Mouse (Mus musculus): ENCODE measurements at regions not wholly inside any gene's neighbourhood (a gene's known extent, or its start where the extent isn't known, plus 50 kb on each side); places are given as distances from the start of the nearest gene placed in this dataset.

- Histone ChIP-seq H3K9me3 (replicated peaks) (no peaks in the 10 kb centered on the region), H3K27me3 (ENCODE audit: insufficient read depth, low read length) (peaks cover 24% of the 10 kb centered on the region), H3K4me1 (ENCODE audit: insufficient read depth, low read depth, low read length) (no peaks in the 10 kb centered on the region; the same call in 1 of the 2 replicates), H3K36me3 (replicated peaks) (no peaks in the 10 kb centered on the region), H3K4me3 (ENCODE audit: low read depth, low read length) (no peak overlapping the region)
- TF ChIP-seq TAL1 (conservative IDR thresholded peaks at IDR 0.05; ENCODE audit: low read depth, low read length): no peak
- TF ChIP-seq CTCF (IDR thresholded peaks at IDR 0.05; ENCODE audit: low read depth, low read length): no peak
- TF ChIP-seq POLR2AphosphoS5 (IDR thresholded peaks at IDR 0.05; ENCODE audit: insufficient replicate concordance, low read depth, low read length): no peak
- TF ChIP-seq GATA1 (IDR thresholded peaks at IDR 0.05; ENCODE audit: borderline replicate concordance, low read length): no peak
- TF ChIP-seq GATA2 (IDR thresholded peaks at IDR 0.05; ENCODE audit: borderline replicate concordance, low read depth, low read length): no peak
- DNase-seq (ENCODE audit: low spot score) (no peak), ATAC-seq (ENCODE audit: extremely low read depth, insufficient number of reproducible peaks, low FRiP score, poor library complexity, severe bottlenecking) (no peak)
These were observed 125.3 kb upstream of the Jade1 start for GRCm38 (mm10) chr3:41430191-41430590.

GRCm38 (mm10) chr3:41426946-41427345 is 128.6 kb upstream of the Jade1 start:
- H3K36me3 ChIP-seq (replicated peaks): no peaks in the 10 kb centered on the region
- H3K4me1 ChIP-seq (ENCODE audit: insufficient read depth, low read depth, low read length): peaks cover 26% of the 10 kb centered on the region
- no peak for TF ChIP-seq GATA2 (IDR thresholded peaks at IDR 0.05; ENCODE audit: borderline replicate concordance, low read depth, low read length)
- TF ChIP-seq CTCF (IDR thresholded peaks at IDR 0.05; ENCODE audit: low read depth, low read length): no peak
- TF ChIP-seq TAL1 (conservative IDR thresholded peaks at IDR 0.05; ENCODE audit: low read depth, low read length): no peak
- no peak for TF ChIP-seq POLR2AphosphoS5 (IDR thresholded peaks at IDR 0.05; ENCODE audit: insufficient replicate concordance, low read depth, low read length)
- TF ChIP-seq GATA1 (IDR thresholded peaks at IDR 0.05; ENCODE audit: borderline replicate concordance, low read length): no peak
- DNase-seq (ENCODE audit: low spot score): no peak
- H3K27me3 ChIP-seq (ENCODE audit: insufficient read depth, low read length): peaks cover 13% of the 10 kb centered on the region
- no peak for ATAC-seq (ENCODE audit: extremely low read depth, insufficient number of reproducible peaks, low FRiP score, poor library complexity, severe bottlenecking)
- no peaks in the 10 kb centered on the region for H3K9me3 ChIP-seq (replicated peaks)
- H3K4me3 ChIP-seq (ENCODE audit: low read depth, low read length): no peak overlapping the region

GRCm38 (mm10) chr3:41425863-41426262 is 129.7 kb upstream of the Jade1 start:
- no peak for TF ChIP-seq GATA1 (IDR thresholded peaks at IDR 0.05; ENCODE audit: borderline replicate concordance, low read length)
- no peak for TF ChIP-seq POLR2AphosphoS5 (IDR thresholded peaks at IDR 0.05; ENCODE audit: insufficient replicate concordance, low read depth, low read length)
- TF ChIP-seq CTCF (IDR thresholded peaks at IDR 0.05; ENCODE audit: low read depth, low read length): no peak
- no peak for TF ChIP-seq GATA2 (IDR thresholded peaks at IDR 0.05; ENCODE audit: borderline replicate concordance, low read depth, low read length)
- TF ChIP-seq TAL1 (conservative IDR thresholded peaks at IDR 0.05; ENCODE audit: low read depth, low read length): no peak
- no peaks in the 10 kb centered on the region for H3K36me3 ChIP-seq (replicated peaks)
- no peaks in the 10 kb centered on the region for H3K9me3 ChIP-seq (replicated peaks)
- no peak for DNase-seq (ENCODE audit: low spot score)
- peaks cover 37% of the 10 kb centered on the region for H3K4me1 ChIP-seq (ENCODE audit: insufficient read depth, low read depth, low read length)
- no peak overlapping the region for H3K4me3 ChIP-seq (ENCODE audit: low read depth, low read length)
- ATAC-seq (ENCODE audit: extremely low read depth, insufficient number of reproducible peaks, low FRiP score, poor library complexity, severe bottlenecking): no peak
- H3K27me3 ChIP-seq (ENCODE audit: insufficient read depth, low read length): peaks cover 9% of the 10 kb centered on the region

- Histone ChIP-seq H3K4me3 (ENCODE audit: low read depth, low read length) (peak overlapping the region; percentile 46; the same call in 1 of the 2 replicates), H3K4me1 (ENCODE audit: insufficient read depth, low read depth, low read length) (peaks cover 51% of the 10 kb centered on the region), H3K27me3 (ENCODE audit: insufficient read depth, low read length) (no peaks in the 10 kb centered on the region), H3K36me3 (replicated peaks) (no peaks in the 10 kb centered on the region), H3K9me3 (replicated peaks) (no peaks in the 10 kb centered on the region)
- peak; percentile 43 for DNase-seq (ENCODE audit: low spot score)
- ATAC-seq (ENCODE audit: extremely low read depth, insufficient number of reproducible peaks, low FRiP score, poor library complexity, severe bottlenecking): no peak
- TF ChIP-seq GATA2 (IDR thresholded peaks at IDR 0.05; ENCODE audit: borderline replicate concordance, low read depth, low read length) (no peak), POLR2AphosphoS5 (IDR thresholded peaks at IDR 0.05; ENCODE audit: insufficient replicate concordance, low read depth, low read length) (no peak), GATA1 (IDR thresholded peaks at IDR 0.05; ENCODE audit: borderline replicate concordance, low read length) (no peak)
These were observed 131.2 kb upstream of the Jade1 start for GRCm38 (mm10) chr3:41424142-41424939.

- peaks cover 58% of the 10 kb centered on the region for H3K4me1 ChIP-seq (ENCODE audit: insufficient read depth, low read depth, low read length)
These were observed 131.9 kb upstream of the Jade1 start for GRCm38 (mm10) chr3:41423630-41424029.

GRCm38 (mm10) chr3:41422615-41423579 is 132.6 kb upstream of the Jade1 start:
- no peaks in the 10 kb centered on the region for H3K9me3 ChIP-seq (replicated peaks)
- H3K4me1 ChIP-seq (ENCODE audit: insufficient read depth, low read depth, low read length): peaks cover 65% of the 10 kb centered on the region
- ATAC-seq (ENCODE audit: extremely low read depth, insufficient number of reproducible peaks, low FRiP score, poor library complexity, severe bottlenecking): peak; percentile 55
- TF ChIP-seq CTCF (IDR thresholded peaks at IDR 0.05; ENCODE audit: low read depth, low read length): no peak
- no peak for TF ChIP-seq TAL1 (conservative IDR thresholded peaks at IDR 0.05; ENCODE audit: low read depth, low read length)
- no peak for TF ChIP-seq GATA2 (IDR thresholded peaks at IDR 0.05; ENCODE audit: borderline replicate concordance, low read depth, low read length)
- TF ChIP-seq GATA1 (IDR thresholded peaks at IDR 0.05; ENCODE audit: borderline replicate concordance, low read length): no peak
- no peak for TF ChIP-seq POLR2AphosphoS5 (IDR thresholded peaks at IDR 0.05; ENCODE audit: insufficient replicate concordance, low read depth, low read length)
- H3K27me3 ChIP-seq (ENCODE audit: insufficient read depth, low read length): no peaks in the 10 kb centered on the region
- peak overlapping the region; percentile 47; the same call in 1 of the 2 replicates for H3K4me3 ChIP-seq (ENCODE audit: low read depth, low read length)
- DNase-seq (ENCODE audit: low spot score): peak; percentile 43
- no peaks in the 10 kb centered on the region for H3K36me3 ChIP-seq (replicated peaks)

More at GRCm38 (mm10) chr3:41423630-41424029, 131.9 kb upstream of the Jade1 start:
- H3K4me3 ChIP-seq (ENCODE audit: low read depth, low read length): no peak overlapping the region; the same call in 1 of the 2 replicates
- no peak for TF ChIP-seq GATA2 (IDR thresholded peaks at IDR 0.05; ENCODE audit: borderline replicate concordance, low read depth, low read length)
- TF ChIP-seq GATA1 (IDR thresholded peaks at IDR 0.05; ENCODE audit: borderline replicate concordance, low read length): no peak
- no peak for TF ChIP-seq TAL1 (conservative IDR thresholded peaks at IDR 0.05; ENCODE audit: low read depth, low read length)
- H3K27me3 ChIP-seq (ENCODE audit: insufficient read depth, low read length): no peaks in the 10 kb centered on the region
- no peaks in the 10 kb centered on the region for H3K9me3 ChIP-seq (replicated peaks)
- no peak for ATAC-seq (ENCODE audit: extremely low read depth, insufficient number of reproducible peaks, low FRiP score, poor library complexity, severe bottlenecking)
- DNase-seq (ENCODE audit: low spot score): no peak
- no peaks in the 10 kb centered on the region for H3K36me3 ChIP-seq (replicated peaks)
